Mouse (Mus musculus) CH12.LX (cell line): ENCODE results near the gene Jmjd1c.

ENCODE experiments used
- BHLHE40 ChIP-seq: IDR thresholded peaks from 2 replicates; pipeline ENCODE4 v1.6.1; 2011; ENCODE audit warnings: mild to moderate bottlenecking, low read depth, low read length, improper control_type of control experiment
- CTCF ChIP-seq, 2 experiments: IDR thresholded peaks in 1 of 2; conservative IDR thresholded peaks in 1 of 2; 2 replicates each; pipeline ENCODE4 v1.5.1; 2011 to 2012; ENCODE audit warnings: low read depth in 2 of 2, low read length in 2 of 2, improper control_type of control experiment in 1 of 2, inconsistent platforms in 1 of 2, mild to moderate bottlenecking in 1 of 2, moderate library complexity in 1 of 2
- E2F4 ChIP-seq: IDR thresholded peaks from 2 replicates; pipeline ENCODE4 v1.6.1; 2011; ENCODE audit warnings: low read depth, low read length, improper control_type of control experiment; ENCODE audit not compliant: insufficient replicate concordance

GRCm38 (mm10) chr10:67226109-67226508 is 130.2 kb downstream of the Jmjd1c start:
- TF ChIP-seq BHLHE40 (no peak), CTCF (conservative IDR thresholded peaks at IDR 0.05 in 1 of 2, IDR thresholded peaks at IDR 0.05 in 1 of 2; ENCODE audit: low read depth in 2 of 2, low read length in 2 of 2) (no peak), E2F4 (no peak)
